Mouse (Mus musculus): ENCODE data around the gene Nars2. TPM values are rescaled to one million over a fixed set of nuclear protein-coding genes. Genes with fewer than 3 reads are reported as not detected.

The Nars2 gene
- polyA plus RNA-seq, 1 experiment from 2014 or later: 21.0 TPM

DNA sequence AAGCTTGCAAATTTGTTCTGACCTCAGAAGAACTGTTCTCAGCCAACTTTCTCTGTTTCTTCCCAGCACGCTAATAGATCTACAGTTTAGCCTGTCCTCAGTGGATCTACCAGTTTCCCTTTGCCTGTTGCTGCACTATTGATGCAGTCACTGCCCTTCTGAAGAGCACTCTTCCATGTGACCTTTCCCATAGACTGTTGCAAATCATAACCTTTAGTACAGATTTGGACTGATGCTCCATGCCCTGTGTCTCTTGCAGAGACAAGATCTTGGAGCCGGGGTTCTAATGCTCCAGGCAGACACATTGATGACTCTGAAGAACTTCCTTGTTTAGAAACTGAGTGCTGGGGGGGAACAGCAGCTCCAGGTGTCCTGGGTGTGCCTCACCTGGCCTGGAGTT, 30.1 kb downstream of the Nars2 start:
- DNase-seq (ENCODE audit: low spot score) (no peak), ATAC-seq (replicated peaks; ENCODE audit: low FRiP score, low read depth) (no peak)
- H3K9ac ChIP-seq (ENCODE audit: low read depth, low read length): no peak overlapping the region
- peaks cover 1% of the 10 kb centered on the region; the same call in 1 of the 2 replicates for H3K4me1 ChIP-seq (replicated peaks; ENCODE audit: insufficient read depth, low read length)
- H3K27me3 ChIP-seq (ENCODE audit: insufficient read depth, low read length): no peaks in the 10 kb centered on the region
- H3K9me3 ChIP-seq (replicated peaks; ENCODE audit: low read length): no peaks in the 10 kb centered on the region
- H3K4me3 ChIP-seq (replicated peaks; ENCODE audit: low read depth, low read length): no peak overlapping the region
- WGBS: 85% methylated on average over 2 of the region's 2 CpGs
- H3K4me2 ChIP-seq (ENCODE audit: low read length): no peak overlapping the region
- no peak for TF ChIP-seq CTCF (IDR thresholded peaks at IDR 0.05; ENCODE audit: low read depth)
- no peaks in the 10 kb centered on the region for H3K36me3 ChIP-seq (ENCODE audit: insufficient read depth, low read length)
- H3K27ac ChIP-seq: no peak overlapping the region

DNA sequence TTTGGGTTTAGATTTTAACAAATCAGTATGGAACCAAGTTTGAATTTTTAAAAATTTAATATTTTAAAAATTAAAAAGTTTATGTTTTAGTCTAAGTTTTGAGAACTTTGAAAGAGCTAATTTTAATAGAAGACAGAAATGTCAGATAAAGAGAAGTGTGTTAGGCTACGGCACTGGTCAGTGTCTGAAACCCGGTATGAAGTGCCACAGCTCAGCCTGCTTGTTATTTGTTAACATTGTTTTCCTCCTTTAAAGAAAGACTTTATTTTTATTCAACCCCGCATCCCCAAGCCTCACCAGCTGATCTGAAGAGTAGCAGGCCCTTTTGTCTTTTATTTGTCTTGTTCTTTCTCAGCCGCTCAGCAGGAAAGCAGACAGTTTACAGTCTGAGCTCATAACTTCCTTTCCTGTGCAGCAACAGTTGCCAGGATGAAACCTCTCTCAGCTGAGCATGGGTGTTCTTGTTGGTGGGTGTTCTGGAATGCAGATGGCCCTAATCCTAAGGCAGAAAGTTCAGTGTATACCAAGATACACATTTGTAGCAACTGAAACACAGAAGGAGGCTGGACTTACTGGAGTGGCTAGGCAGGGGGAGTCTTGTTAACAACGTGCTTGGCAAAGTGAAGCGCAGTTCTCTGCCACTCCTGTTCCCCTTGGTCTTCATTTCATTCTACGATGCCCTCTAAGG, 32.5 kb downstream of the Nars2 start:
- ATAC-seq (replicated peaks; ENCODE audit: low FRiP score, low read depth) (no peak), DNase-seq (ENCODE audit: low spot score) (peak; percentile 48)
- Histone ChIP-seq H3K4me3 (replicated peaks; ENCODE audit: low read depth, low read length) (no peak overlapping the region), H3K36me3 (ENCODE audit: insufficient read depth, low read length) (no peaks in the 10 kb centered on the region), H3K27me3 (ENCODE audit: insufficient read depth, low read length) (no peaks in the 10 kb centered on the region), H3K9me3 (replicated peaks; ENCODE audit: low read length) (no peaks in the 10 kb centered on the region), H3K9ac (ENCODE audit: low read depth, low read length) (0 out of 2 replicates have a peak overlapping the region, but pooled peaks have one; percentile 18), H3K4me1 (replicated peaks; ENCODE audit: insufficient read depth, low read length) (peaks cover 12% of the 10 kb centered on the region; the same call in 1 of the 2 replicates), H3K27ac (peak overlapping the region; percentile 36; the same call in 1 of the 2 replicates), H3K4me2 (ENCODE audit: low read length) (no peak overlapping the region)
- 48% methylated on average over 7 of the region's 7 CpGs for WGBS
- no peak for TF ChIP-seq CTCF (IDR thresholded peaks at IDR 0.05; ENCODE audit: low read depth)

GRCm38 (mm10) chr7:96985798-96986197, 34.5 kb downstream of the Nars2 start:
- H3K4me1 ChIP-seq (replicated peaks; ENCODE audit: insufficient read depth, low read length): peaks cover 12% of the 10 kb centered on the region; the same call in 1 of the 2 replicates
- no peak for TF ChIP-seq CTCF (IDR thresholded peaks at IDR 0.05; ENCODE audit: low read depth)
- H3K27ac ChIP-seq: peak overlapping the region; percentile 37; the same call in 1 of the 2 replicates
- peak overlapping the region; percentile 25; the same call in 1 of the 2 replicates for H3K4me2 ChIP-seq (ENCODE audit: low read length)
- ATAC-seq (replicated peaks; ENCODE audit: low FRiP score, low read depth) (no peak), DNase-seq (ENCODE audit: low spot score) (peak; percentile 78)
- no peaks in the 10 kb centered on the region for H3K36me3 ChIP-seq (ENCODE audit: insufficient read depth, low read length)
- H3K4me3 ChIP-seq (replicated peaks; ENCODE audit: low read depth, low read length): no peak overlapping the region; the same call in 1 of the 2 replicates
- no peaks in the 10 kb centered on the region for H3K27me3 ChIP-seq (ENCODE audit: insufficient read depth, low read length)
- WGBS: 10% methylated on average over 8 of the region's 8 CpGs
- no peaks in the 10 kb centered on the region for H3K9me3 ChIP-seq (replicated peaks; ENCODE audit: low read length)
- H3K9ac ChIP-seq (ENCODE audit: low read depth, low read length): no peak overlapping the region

GRCm38 (mm10) chr7:96986795-96987445, 35.6 kb downstream of the Nars2 start:
- Histone ChIP-seq H3K9me3 (replicated peaks; ENCODE audit: low read length) (no peaks in the 10 kb centered on the region), H3K27me3 (ENCODE audit: insufficient read depth, low read length) (no peaks in the 10 kb centered on the region), H3K27ac (no peak overlapping the region; the same call in 1 of the 2 replicates), H3K4me1 (replicated peaks; ENCODE audit: insufficient read depth, low read length) (peaks cover 12% of the 10 kb centered on the region; the same call in 1 of the 2 replicates), H3K4me2 (ENCODE audit: low read length) (no peak overlapping the region), H3K36me3 (ENCODE audit: insufficient read depth, low read length) (no peaks in the 10 kb centered on the region), H3K9ac (ENCODE audit: low read depth, low read length) (no peak overlapping the region), H3K4me3 (replicated peaks; ENCODE audit: low read depth, low read length) (no peak overlapping the region)
- WGBS: 55% methylated on average over 9 of the region's 9 CpGs
- ATAC-seq (replicated peaks; ENCODE audit: low FRiP score, low read depth): no peak
- no peak for DNase-seq (ENCODE audit: low spot score)
- no peak for TF ChIP-seq CTCF (IDR thresholded peaks at IDR 0.05; ENCODE audit: low read depth)

DNA sequence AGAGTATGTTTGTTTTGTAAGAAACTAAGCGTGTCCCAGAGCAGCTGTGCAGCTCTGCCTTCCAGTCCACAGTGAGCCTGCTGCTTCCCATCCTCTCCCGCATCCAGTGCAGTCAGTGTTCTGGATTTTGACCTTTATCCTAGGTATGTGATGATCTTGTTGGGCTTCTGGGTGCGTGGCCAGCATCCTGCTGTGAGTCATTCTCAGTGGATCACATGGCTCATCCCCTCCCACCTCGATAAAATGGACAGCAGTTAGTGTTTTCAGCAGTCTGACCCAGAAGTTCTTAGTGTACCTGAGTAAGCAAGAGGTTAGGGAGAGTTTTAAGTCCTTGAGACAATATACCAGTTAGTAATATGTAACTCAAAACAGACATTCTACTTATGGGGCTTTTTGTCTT, 36.4 kb downstream of the Nars2 start:
- Histone ChIP-seq H3K4me1 (replicated peaks; ENCODE audit: insufficient read depth, low read length) (peaks cover 12% of the 10 kb centered on the region; the same call in 1 of the 2 replicates), H3K9ac (ENCODE audit: low read depth, low read length) (no peak overlapping the region), H3K36me3 (ENCODE audit: insufficient read depth, low read length) (no peaks in the 10 kb centered on the region), H3K4me2 (ENCODE audit: low read length) (no peak overlapping the region), H3K9me3 (replicated peaks; ENCODE audit: low read length) (no peaks in the 10 kb centered on the region), H3K27me3 (ENCODE audit: insufficient read depth, low read length) (no peaks in the 10 kb centered on the region), H3K27ac (no peak overlapping the region), H3K4me3 (replicated peaks; ENCODE audit: low read depth, low read length) (no peak overlapping the region)
- no peak for TF ChIP-seq CTCF (IDR thresholded peaks at IDR 0.05; ENCODE audit: low read depth)
- ATAC-seq (replicated peaks; ENCODE audit: low FRiP score, low read depth) (no peak), DNase-seq (ENCODE audit: low spot score) (no peak)
- WGBS: 62% methylated on average over 4 of the region's 4 CpGs

DNA sequence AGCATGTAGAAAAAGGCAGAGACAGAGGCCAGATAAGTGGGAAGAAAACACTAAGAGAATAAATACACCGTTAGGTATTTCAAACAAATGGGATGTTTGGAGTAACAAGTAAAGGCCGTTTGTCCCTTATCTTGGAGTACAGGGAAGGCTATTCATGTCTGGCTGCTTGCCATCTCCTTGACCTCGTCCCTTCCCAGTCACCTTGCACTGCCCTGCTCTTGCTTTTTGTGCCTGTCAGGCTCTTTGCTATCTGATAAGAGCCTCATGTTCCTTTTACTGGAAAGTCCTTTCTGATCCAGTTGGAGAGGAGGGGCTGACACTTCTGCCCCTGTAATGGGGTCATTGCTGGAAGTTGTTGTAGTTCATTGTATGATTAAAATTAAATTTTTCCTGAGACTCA, 61.7 kb downstream of the Nars2 start:
- ATAC-seq (replicated peaks; ENCODE audit: low FRiP score, low read depth) (no peak), DNase-seq (ENCODE audit: low spot score) (no peak)
- Histone ChIP-seq H3K9ac (ENCODE audit: low read depth, low read length) (no peak overlapping the region), H3K9me3 (replicated peaks; ENCODE audit: low read length) (no peaks in the 10 kb centered on the region), H3K27me3 (ENCODE audit: insufficient read depth, low read length) (no peaks in the 10 kb centered on the region), H3K4me3 (replicated peaks; ENCODE audit: low read depth, low read length) (no peak overlapping the region), H3K4me1 (replicated peaks; ENCODE audit: insufficient read depth, low read length) (no peaks in the 10 kb centered on the region), H3K27ac (no peak overlapping the region), H3K36me3 (ENCODE audit: insufficient read depth, low read length) (no peaks in the 10 kb centered on the region), H3K4me2 (ENCODE audit: low read length) (no peak overlapping the region)
- WGBS: 36% methylated on average over 3 of the region's 3 CpGs
- TF ChIP-seq CTCF (IDR thresholded peaks at IDR 0.05; ENCODE audit: low read depth): no peak
